Mouse (Mus musculus): Measurements from ENCODE around the gene Cep135. TPM values are rescaled to one million over a fixed set of nuclear protein-coding genes. Genes with fewer than 3 reads are reported as not detected.

The Cep135 gene
- total RNA-seq, 2 experiments from 2014 or later, result 0.86 to 1.0 TPM

DNA sequence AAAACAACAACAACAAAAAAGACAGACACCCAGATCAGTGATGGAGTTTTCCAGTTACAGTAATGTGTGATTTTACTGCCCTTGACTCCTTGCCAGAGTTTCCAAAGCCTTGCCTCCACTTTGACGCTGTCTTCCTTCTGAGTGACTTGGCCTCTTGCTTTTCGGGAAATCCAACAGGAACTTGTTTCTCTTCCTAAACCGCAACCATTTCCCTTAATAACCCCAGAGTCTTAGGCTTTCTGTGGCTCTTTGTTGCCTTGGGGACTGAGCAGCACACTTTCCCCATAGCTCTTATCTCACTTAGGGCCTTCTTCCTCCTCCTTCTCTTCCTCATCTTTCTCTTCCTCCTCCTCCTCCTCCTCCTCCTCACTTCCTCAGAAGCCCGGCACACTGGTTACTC is 86.9 kb downstream of the Cep135 start:
- intact Hi-C loops (cut with DNase I), result no loop called here
- no peak for DNase-seq

DNA sequence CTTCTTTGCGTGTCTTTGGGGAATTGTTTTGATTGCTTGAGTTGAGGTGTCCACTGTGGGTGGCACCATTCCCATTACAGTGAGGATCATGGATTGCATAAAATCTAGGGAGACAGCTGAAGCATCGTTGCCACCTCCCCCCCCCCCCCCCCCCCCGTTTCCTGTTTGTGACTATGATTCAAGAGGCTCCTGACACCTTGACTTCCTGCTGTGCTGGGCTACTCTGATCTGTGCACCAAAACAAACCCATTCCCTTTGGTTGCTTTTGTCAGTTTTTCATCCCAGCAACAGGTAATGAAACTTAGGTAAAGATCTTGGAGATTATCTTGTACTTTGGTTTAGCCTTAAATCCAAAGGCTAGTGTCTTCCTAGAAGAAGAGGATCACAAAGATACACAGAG is 92.5 kb downstream of the Cep135 start:
- intact Hi-C loops (cut with DNase I), result no loop called here
- no peak for DNase-seq

DNA sequence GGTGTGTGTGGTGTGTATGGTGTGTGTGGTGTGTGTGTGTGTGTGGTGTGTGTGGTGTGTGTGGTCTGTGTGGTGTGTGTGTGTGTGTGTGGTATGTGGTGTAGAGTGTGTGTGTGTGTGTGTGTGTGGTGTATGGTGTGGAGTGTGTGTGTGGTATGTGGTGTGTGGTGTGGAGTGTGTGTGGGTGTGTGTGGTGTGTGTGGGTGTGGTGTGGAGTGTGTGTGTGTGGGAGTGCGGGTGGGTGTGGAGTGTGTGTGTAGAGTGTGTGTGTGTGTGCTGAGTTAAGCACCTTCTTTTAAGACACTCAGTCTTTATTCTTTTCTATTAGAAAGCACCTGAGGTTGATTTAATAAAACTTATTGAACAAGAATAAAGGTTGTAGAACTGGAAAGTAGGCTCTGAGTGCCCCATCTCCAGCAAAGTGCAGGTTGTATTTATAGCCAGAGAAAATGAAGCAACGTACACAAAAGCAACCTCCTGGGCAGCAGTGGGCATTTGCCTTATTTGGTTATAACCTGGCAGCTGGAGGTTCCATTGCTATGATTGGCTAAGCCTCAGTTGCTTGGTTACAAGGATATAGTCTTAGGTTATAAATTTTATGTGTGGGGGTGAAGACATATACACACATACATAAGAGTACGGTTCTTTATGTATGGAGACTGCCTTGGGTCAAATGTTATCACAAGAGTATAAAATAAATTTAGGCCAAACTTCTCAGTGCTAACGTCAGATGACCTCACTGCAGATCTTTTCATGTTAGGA is 93.6 kb downstream of the Cep135 start:
- intact Hi-C loops (cut with DNase I), result no loop called here
- DNase-seq, result no peak

DNA sequence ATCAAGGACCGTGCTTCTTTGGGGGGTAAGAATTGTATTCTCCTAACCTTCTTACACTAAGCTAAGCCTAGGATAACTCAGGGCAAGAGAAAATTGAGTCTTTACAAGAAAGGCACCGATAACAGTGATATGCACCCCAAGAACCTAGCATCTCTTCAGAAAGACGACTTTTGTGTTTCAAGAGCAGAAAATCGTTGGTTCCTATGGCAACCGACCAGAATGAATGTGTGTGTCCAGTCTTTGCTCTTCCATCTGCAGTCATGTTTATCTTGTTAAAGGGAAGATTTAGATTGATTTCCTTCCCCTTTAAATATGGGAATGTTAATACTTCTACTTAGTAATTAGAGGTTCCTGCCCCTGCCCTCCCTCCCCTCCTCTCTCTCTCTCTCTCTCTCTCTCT is 95.0 kb downstream of the Cep135 start:
- intact Hi-C loops (cut with DNase I), result no loop called here
- DNase-seq, result no peak

DNA sequence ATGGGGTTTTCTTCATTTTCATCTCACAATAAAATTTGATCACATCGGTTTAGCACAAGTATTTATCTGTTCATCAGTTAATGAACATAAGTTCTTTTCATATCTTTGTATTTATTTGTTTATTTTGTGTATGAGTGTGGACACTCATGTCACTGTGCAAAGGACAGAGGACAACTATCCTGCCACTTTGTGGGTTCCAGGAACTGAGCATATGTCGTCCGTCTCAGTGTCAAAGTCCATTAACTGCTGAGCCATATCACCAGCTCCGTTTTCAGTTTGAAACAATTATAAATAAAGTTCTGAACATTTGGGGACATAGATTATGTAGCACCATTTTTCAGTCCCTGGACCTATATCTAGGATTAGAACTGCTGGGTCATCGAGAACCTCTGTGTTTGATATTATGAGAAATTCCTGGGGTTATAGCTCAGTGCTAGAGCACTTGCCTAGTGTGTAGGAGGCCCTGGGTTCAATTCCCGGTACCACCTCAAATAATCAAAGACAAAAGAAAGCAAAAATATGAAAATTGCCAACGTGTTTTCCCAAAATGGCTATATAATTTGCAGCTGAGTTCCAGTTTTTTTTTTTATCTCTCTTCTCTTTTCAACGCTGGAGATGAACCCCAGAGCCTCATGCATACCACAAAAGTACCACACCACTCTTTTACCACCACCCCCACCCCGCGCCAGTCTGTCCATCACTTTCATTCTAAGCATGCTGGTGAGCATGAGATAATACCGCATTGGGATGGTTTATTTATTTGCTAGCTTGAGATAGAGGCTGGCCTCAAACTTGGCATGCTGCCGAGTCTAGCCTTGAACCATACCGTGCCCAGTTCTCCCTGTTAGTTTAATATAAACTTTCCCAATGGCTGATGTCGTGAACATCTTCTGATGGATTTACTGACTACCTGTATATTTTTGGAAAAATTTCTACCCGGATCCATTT is 96.4 kb downstream of the Cep135 start:
- intact Hi-C loops (cut with DNase I), result no loop called here
- no peak for DNase-seq

DNA sequence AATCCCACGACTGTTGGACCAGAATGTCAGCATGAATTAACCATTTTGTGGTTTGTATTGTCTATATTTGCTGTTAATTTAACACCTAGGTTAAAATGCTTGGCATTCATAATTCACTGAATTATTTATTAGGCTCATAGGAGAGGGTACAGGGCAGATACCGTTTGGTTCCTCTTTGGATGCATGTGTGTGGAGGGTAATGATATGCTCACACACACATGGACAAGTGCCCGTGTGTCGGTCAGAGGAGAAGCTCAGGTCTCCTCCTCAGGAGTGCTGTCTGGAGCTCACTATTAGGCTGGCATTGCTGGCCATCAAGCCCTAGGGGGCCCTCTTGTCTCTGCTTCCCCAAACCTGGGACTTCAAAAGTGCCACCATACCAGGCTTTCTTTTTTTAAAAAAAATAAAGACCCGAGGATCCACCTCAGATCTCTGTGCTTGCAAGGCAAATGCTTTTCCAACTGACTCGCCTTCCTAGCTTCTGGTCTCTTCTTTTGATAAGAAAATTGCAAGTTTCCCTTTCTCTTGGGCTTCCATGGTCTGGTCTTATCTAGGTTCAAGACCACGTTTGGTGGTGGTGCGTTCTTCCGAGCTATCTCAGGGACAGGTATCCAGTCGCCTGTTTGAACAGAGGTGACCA is 99.6 kb downstream of the Cep135 start:
- intact Hi-C loops (cut with DNase I), result no loop called here
- DNase-seq, result no peak

DNA sequence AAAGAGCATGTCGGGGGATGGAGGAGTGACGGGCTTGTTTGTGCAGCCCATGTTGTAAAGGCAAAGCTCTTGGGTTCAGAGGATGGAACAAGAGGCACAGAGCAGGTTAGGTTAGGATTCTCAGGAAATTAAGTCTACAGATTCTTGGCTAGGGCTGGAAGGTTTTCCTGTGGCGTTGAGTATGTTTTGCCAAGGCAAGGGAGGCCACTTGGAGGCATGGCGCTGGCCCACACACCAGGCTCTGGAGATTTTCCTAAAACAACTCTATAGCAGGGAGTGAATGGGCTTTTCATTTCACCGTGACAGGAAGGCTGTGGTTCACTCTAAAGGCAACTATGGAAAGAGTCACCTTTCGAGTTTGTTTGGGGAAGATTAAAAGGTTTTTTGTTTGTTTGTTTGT is 100.1 kb downstream of the Cep135 start:
- intact Hi-C loops (cut with DNase I), result no loop called here
- DNase-seq, result no peak

DNA sequence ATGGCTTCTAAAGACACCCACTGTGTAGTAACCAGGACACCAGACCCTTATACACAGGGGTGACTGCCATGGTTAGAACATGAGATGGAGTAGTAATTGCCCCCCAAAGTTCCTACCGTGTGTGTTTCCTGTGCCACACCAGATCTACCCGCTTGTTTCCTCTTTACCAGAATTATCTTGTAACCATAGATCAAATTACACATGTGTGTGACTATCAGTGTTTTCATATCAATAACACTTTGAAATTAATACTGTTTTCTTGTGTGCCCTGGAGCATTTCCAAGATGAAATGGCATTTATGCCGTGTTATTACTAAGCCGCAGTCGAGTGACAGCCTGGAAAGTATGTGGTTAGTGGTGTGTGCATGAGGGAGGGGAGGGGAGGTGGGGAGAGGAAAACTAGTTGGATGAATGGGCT is 101.7 kb downstream of the Cep135 start:
- DNase-seq, result no peak
- intact Hi-C loops (cut with DNase I), result no loop called here

DNA sequence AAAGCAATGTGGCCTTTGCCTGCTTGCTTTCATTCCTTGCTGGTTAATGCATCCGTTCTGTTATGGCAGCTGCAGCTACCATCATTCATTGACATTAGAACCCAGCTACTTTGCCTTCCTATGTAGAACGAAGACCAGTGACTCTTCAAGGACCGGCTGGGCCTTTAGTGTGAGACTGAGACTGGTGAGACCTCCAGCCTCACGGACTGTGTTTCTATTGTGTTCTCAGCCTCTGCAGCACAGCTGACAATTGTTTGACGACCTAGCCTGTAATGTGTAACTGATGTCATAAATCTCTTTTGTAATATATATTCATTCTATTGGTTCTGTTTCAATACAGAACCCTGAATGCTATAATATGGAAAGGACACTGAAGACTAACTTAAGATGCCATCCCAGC is 102.8 kb downstream of the Cep135 start:
- DNase-seq, result no peak
- intact Hi-C loops (cut with DNase I), result no loop called here

DNA sequence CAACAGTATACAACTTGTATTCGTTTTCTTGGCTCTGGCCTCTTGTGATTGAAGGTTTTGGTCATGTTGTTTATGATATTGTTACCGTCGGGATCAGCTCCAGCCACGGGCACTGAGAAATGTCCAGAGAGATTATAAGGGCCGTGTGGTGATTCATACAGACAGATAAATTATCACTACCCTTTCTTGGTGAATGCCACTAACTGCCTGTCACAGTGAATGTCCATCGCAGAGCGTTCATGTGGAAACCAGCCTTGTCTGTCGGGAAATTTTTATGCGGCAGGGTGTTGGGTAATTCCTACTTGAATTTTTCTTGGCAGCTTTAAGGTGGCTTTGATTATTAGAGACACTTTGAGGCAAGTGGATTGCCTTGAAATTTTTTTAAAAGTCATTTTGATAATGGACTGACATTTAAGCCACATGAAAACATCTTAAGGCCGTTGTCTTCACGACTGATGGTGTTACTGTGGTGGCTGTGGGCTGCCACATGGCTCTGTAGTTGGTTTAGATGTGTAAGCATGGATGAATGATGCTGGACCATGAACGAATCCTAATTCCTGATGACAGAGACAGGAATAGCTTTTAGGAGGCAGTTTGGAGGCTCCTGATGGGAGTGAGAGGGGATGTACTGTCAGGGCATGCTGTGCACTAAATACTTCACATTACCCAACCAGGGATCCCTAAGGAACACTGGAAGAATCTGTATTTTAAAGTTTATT is 103.4 kb downstream of the Cep135 start:
- DNase-seq, result no peak
- intact Hi-C loops (cut with DNase I), result no loop called here

Other genes with a start within 250 kb of the Cep135 start
- not detected for gene Nmu, start 224.9 kb upstream of the Cep135 start, total RNA-seq (2021)
- not detected for gene Gm7271, start 104.7 kb upstream of the Cep135 start, total RNA-seq (2021)
- 10 to 100 TPM in 1 of 2 experiments, 1 to 10 TPM in 1; 9.9 to 10.4 TPM for gene Exoc1, start 59.4 kb upstream of the Cep135 start, total RNA-seq (2021)
- gene C530008M17Rik, start 67.8 kb downstream of the Cep135 start, total RNA-seq (2021), result 1 to 10 TPM in 1 of 2 experiments, under 1 TPM in 1; 0.97 to 2.4 TPM